Mouse (Mus musculus): ENCODE results near the gene Vat1.
A peak's percentile ranks its signal among the peaks of the same experiment; 100 is the strongest.
"Not testable (repeated sequence)": the region's sequence is repeated elsewhere in the genome, so short reads cannot be mapped to it uniquely, and the experiment has no call there.

The Vat1 gene

DNA sequence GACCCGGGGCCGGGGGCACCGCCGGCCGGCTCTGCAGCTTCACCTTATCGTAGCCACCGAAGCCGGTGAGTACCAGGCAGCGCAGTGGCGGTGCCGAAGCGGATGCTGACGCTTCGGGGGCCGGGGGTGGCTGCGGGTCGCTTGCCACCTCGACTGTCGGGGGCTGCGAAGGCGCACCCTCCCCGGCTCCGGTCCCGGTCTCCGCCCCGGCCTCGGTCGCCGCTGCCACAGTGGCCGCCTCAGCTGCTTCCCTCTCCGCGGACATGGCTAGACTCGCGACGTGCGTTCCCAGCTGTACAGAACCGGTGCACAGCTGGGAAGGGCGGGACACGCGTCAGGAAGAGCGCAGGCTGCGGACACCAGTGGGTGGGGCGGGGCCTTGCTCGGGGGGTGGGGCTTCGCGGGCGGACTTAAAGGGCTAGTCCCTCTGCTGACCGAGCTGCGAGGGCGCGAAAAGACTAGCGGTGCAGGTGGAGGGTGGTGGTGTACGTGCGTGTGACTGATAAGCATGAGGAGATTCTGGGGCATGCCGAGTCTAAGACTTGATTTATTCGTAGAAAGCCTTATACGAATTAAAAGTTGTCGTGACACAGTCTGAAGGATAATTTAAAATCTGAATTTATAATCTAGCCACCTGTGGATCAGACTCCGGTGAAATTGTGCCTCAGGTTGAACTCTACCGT is at the start of gene Vat1:
TSS of gene Vat1 (minus strand) at position 362 of the 683 bp plus-strand sequence.
- DNase-seq, result peak; percentile 77

GRCm38 (mm10) chr11:101507090-101507489 is 41.1 kb upstream of the Vat1 start:
- no peak for DNase-seq

- DNase-seq, result no peak
Observed at GRCm38 (mm10) chr11:101506269-101506780, 40.3 kb upstream of the Vat1 start.

GRCm38 (mm10) chr11:101486126-101486525 is 20.1 kb upstream of the Vat1 start:
- no peak for DNase-seq

DNA sequence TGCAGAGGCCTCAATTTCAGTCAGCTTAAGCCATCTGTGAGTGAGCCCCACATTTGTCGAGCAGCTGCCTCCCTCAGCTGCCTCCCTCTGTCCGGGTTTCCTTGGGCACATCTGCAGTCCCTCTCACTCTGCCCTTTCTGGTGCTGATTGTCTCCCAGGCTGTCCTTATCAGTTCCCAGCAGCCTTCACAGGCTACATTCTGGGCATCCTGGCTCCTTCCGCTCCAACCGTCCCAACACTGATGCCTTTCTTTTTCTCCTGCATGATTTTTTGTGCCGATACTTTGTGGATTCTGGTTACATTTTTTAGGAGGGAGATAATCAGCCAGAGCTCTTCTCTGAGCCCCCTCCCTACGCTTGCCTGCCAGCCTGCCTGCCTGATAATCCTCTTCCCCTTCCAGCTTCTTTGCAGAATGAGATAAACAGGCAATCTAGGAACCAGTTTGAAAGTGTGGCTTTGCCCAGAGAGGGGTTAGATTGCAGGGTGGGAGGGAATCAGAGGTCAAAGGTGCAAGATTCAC is 19.5 kb upstream of the Vat1 start:
- no peak for DNase-seq

DNA sequence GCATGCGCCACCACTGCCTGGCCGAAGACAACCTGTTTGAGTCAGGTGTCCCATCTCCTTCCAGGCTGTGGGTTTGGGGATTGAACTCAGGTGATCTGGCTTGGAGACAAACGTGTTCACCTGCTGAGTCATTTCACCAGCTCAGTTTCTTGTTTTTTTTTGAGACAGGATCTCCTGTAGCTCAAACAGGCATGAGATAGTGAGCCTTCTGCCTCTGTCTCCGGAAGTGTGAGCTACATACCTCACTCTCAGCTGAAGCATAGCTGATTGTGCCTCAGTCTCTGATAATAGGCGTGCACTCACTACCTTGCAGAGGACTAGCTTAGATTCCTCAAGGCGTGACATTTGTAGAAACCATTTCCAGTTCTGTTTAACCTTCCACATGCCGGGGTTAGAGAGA is 18.8 kb upstream of the Vat1 start:
- DNase-seq, result no peak

GRCm38 (mm10) chr11:101484245-101484644 is 18.2 kb upstream of the Vat1 start:
- no peak for DNase-seq

DNA sequence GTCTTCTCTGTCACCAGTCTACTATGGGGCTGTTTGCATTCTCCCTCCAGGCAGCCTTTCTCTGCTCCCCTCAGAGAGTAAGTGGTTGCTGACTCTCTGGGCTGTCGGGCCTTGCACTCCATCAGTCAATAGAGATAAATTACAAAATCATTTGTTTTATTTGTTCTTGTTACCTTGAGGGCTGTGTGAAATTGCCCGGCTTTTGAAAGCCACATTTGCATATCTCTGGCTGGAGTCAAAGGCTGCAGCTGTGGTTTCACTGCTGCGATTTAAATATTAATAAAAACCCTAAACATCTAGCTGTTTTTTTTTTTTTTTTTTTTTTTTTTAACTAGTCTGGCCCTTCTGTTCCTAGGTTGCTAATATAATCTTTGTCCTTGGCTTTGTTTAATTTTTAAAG is 17.8 kb upstream of the Vat1 start:
- no peak for DNase-seq

GRCm38 (mm10) chr11:101480912-101481311 is 14.9 kb upstream of the Vat1 start:
- DNase-seq, result no peak

DNA sequence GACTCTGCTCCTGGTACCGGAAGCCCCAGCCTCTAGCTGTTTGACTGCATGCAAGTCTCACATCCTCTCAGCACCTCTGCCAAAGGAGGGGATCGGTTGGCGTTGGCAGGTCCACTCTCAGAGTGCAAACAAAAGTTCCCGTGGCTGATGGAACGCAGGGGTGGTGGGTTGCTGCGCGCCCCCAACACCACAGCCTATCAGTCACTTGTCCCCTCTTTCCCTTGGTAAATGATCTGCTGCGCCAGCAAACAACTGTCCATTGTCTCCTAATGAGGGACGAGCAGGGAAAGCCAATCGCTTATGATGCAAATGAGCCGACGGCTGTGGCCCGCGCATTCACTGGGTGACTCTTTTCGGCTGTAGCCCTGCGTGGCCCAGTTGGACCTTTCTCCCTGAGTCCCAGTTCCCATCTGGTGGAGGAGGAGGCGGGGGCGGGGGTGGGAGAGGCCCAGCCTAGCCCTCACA is 13.2 kb upstream of the Vat1 start:
- DNase-seq, result no peak

GRCm38 (mm10) chr11:101477552-101478211 is 11.7 kb upstream of the Vat1 start:
- no peak for DNase-seq

GRCm38 (mm10) chr11:101477194-101477551 is 11.1 kb upstream of the Vat1 start:
- DNase-seq, result no peak

DNA sequence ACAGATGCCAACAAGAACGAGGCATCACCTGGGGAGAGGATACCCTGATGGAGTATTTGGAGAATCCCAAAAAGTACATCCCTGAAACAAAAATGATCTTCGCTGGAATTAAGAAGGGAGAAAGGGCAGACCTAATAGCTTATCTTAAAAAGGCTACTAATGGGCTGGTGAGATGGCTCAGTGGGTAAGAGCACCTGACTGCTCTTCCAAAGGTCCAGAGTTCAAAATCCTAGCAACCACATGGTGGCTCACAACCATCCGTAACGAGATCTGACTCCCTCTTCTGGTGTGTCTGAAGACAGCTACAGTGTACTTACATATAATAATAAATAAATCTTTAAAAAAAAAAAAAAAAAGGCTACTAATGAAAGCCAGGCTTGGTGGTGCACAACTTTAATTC is 10.3 kb upstream of the Vat1 start:
- not testable (repeated sequence) for DNase-seq

GRCm38 (mm10) chr11:101474298-101474697 is 8.3 kb upstream of the Vat1 start:
- DNase-seq, result no peak

DNA sequence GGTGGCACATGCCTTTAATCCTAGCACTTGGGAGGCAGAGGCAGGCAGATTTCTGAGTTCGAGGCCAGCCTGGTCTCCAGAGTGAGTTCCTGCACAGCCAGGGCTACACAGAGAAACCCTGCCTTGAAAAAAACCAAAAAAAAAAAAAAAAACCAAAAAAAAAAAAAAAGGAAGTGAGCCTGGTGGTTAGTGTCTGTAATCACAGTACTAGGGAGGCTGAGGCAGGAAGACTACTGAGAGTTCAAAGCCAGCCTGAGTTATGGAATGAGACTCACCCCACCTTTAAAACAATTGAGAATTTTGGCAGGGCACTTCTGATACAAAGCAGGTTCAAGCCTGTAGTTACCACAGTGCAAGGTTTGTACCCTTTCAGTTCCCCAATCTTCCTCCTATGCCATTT is 7.7 kb upstream of the Vat1 start:
- not testable (repeated sequence) for DNase-seq

- no peak for DNase-seq
Observed at GRCm38 (mm10) chr11:101472336-101472735, 6.3 kb upstream of the Vat1 start.

DNA sequence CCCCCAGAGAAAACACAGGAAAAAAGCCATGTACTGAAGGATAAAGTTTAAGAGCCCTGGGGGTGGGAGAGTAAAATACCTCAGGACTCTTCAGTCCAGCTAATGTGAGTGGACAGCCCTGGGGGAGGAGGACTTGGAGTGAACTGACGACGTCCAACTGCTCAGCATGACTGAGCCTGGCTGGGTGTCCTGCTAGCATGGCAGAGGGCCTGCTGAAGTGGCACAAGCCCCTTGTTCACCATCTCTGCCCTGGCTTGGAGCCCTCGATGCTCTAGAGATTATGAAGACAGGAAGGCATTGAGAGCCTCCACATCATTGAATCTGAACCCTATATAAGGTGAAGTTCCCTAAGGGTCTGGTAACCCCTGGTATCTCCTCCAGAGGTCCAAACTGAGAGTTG is 5.9 kb upstream of the Vat1 start:
- DNase-seq, result no peak

GRCm38 (mm10) chr11:101470206-101470605 is 4.2 kb upstream of the Vat1 start:
- no peak for DNase-seq

GRCm38 (mm10) chr11:101469155-101469554 is 3.1 kb upstream of the Vat1 start:
- DNase-seq, result no peak

DNA sequence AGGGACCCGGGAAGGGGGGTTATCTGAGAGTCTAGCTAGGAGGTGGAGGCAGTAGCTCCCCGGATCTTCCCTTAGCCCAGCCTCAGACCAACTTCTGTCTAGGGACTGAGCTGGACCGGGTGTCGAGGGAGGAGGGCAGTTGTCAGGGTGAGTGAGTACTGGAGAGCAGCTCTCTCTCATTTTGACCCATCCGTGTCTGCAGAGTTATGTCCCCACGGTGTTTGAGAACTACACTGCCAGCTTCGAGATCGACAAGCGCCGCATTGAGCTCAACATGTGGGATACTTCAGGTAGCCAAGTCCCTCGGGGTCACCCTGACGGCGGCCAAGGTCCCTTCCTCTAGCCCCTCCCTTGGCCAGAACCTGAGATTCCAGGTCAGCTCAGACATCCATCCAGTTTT is 2.7 kb upstream of the Vat1 start:
- no peak for DNase-seq

DNA sequence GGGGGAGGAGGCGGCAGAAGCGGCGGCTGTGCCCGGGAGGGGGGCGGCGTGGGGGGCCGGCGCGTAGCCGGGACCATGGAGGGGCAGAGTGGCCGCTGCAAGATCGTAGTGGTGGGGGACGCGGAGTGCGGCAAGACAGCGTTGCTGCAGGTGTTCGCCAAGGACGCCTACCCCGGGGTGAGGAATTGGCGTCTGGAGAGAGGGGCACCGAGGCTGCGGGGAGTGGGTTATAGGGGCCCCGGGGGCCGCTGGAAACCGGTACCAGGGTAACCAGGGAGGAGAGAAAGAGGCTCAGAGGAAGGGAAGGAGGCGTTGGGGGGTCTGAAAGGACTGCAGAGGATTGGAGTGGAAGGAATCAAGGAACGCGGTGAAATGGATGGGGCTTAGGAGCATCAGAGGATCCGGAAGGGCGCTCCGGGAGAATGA is 2.2 kb upstream of the Vat1 start:
- DNase-seq, result no peak

GRCm38 (mm10) chr11:101467477-101468262 is 1.6 kb upstream of the Vat1 start:
- peak; percentile 90 for DNase-seq

GRCm38 (mm10) chr11:101466552-101466950 is 521 bp upstream of the Vat1 start:
- DNase-seq, result not testable (repeated sequence)
